Mouse (Mus musculus) heart, embryonic 15.5 days (tissue): Measurements from ENCODE around the gene Glg1. TPM values are rescaled to one million over a fixed set of nuclear protein-coding genes. Genes with fewer than 3 reads are reported as not detected.
A peak's percentile ranks its signal among the peaks of the same experiment; 100 is the strongest.
"Not testable (repeated sequence)": the region's sequence is repeated elsewhere in the genome, so short reads cannot be mapped to it uniquely, and the experiment has no call there.

Source experiments
- ATAC-seq: fragments of 200-750 bp; cut with Nextera tagmentation; replicated peaks from 2 replicates; pipeline ENCODE4 v1.8.0; 2017; ENCODE audit warnings: low read depth, moderate TSS enrichment; ENCODE audit not compliant: insufficient number of reproducible peaks, insufficient read depth, low FRiP score
- H3K27ac ChIP-seq: fragments of 300-500 bp; sonication (generic); 2 replicates; pipeline ENCODE4 v1.5.1; 2015; ENCODE audit warnings: mild to moderate bottlenecking, inconsistent platforms
- H3K27me3 ChIP-seq: fragments of 300-500 bp; sonication (generic); 2 replicates; pipeline ENCODE4 v1.6.1; 2015; ENCODE audit warnings: inconsistent platforms
- H3K36me3 ChIP-seq: fragments of 300-500 bp; sonication (generic); 2 replicates; pipeline ENCODE4 v1.6.1; 2015; ENCODE audit warnings: mild to moderate bottlenecking, inconsistent platforms
- H3K4me1 ChIP-seq: fragments of 300-500 bp; sonication (generic); replicated peaks from 2 replicates; pipeline ENCODE4 v1.6.1; 2015; ENCODE audit warnings: inconsistent platforms
- H3K4me2 ChIP-seq: fragments of 300-500 bp; sonication (generic); 2 replicates; pipeline ENCODE4 v1.6.1; 2015; ENCODE audit warnings: inconsistent platforms, mild to moderate bottlenecking, moderate library complexity
- H3K4me3 ChIP-seq: fragments of 300-500 bp; sonication (generic); 2 replicates; pipeline ENCODE4 v1.5.1; 2015; ENCODE audit warnings: mild to moderate bottlenecking, inconsistent platforms
- H3K9ac ChIP-seq: fragments of 300-500 bp; sonication (generic); 2 replicates; pipeline ENCODE4 v1.6.1; 2015; ENCODE audit warnings: mild to moderate bottlenecking, inconsistent platforms
- H3K9me3 ChIP-seq: fragments of 300-500 bp; sonication (generic); replicated peaks from 2 replicates; pipeline ENCODE4 v1.6.1; 2016; ENCODE audit warnings: inconsistent platforms
- WGBS: fragments of 180-500 bp; shearing (Covaris S2); methylation state at CpG from one replicate; pipeline ENCODE4 v1.1.7; 2015; ENCODE audit warnings: mixed read lengths; 5-methylcytosine and 5-hydroxymethylcytosine counted together
- polyA plus RNA-seq: library from polyadenylated mRNA; unstranded; fragments of >200 nt; fragmentation: Nextera tagmentation; extraction: Ambion mirVana; gene quantifications from 2 replicates; pipeline ENCODE4 v1.2.1, GENCODE M21; 2015

Gene Glg1
- polyA plus RNA-seq, 1 experiment from 2014 or later = 50.8 TPM

- no peak overlapping the region for H3K4me2 ChIP-seq
- H3K27me3 ChIP-seq = no peaks in the 10 kb centered on the region
- H3K9ac ChIP-seq = no peak overlapping the region
- no peak for ATAC-seq
- H3K4me1 ChIP-seq = peaks cover 8% of the 10 kb centered on the region; the same call in 1 of the 2 replicates
- H3K36me3 ChIP-seq = no peaks in the 10 kb centered on the region
- H3K9me3 ChIP-seq = no peaks in the 10 kb centered on the region
- H3K4me3 ChIP-seq = no peak overlapping the region
- H3K27ac ChIP-seq = no peak overlapping the region
These were observed 10.9 kb downstream of the Glg1 start for GRCm38 (mm10) chr8:111248136-111248535.

DNA sequence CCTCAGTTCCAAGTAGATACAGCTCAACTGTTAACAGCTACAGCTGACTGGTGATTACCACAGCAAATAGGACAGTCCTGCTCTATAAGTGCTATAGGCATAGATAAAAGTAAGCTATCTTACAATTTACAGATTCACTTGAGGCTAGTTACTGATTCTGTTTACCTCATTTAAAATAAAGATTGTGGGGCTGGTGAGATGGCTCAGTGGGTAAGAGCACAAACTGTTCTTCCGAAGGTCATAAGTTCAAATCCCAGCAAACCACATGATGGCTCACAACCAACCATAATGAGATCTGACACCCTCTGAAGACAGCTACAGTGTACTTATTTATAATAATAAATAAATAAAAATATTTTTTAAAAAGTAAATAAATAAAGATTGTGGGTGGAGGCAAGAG, 12.2 kb downstream of the Glg1 start:
- H3K9ac ChIP-seq, H3K27me3 ChIP-seq, H3K4me3 ChIP-seq, H3K9me3 ChIP-seq, H3K36me3 ChIP-seq, H3K4me2 ChIP-seq, ATAC-seq, H3K4me1 ChIP-seq, H3K27ac ChIP-seq: not testable (repeated sequence)
- WGBS = 95% methylated on average over 1 of the region's 1 CpGs

DNA sequence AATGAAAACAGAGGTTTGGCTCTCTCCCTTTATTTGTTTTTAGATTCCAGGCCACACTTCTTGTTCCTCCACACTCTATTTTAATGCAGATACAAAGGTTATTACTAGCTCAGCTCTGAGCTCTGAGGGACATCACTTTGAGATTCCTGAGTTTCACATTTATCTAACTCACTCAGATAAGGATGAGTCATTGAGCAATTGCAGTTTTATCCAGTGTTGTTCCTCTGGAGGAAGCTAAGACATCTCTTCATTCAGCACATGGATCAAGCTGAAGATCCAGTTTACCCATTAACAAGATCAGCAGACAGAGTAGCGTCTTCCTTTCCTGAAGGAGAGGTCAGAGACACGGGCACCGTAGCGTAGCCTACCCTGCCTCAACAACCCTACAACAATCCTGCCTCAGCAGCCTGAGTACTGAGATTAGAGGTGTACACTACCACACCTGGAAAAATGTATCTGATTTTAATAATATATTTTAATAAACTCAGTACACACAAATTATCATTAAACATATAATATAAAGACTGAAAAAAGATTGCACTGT, 12.7 kb downstream of the Glg1 start:
- Histone ChIP-seq H3K4me3 (no peak overlapping the region), H3K27ac (0 out of 2 replicates have a peak overlapping the region, but pooled peaks have one; percentile 12), H3K9me3 (no peaks in the 10 kb centered on the region), H3K4me2 (no peak overlapping the region), H3K4me1 (peaks cover 8% of the 10 kb centered on the region; the same call in 1 of the 2 replicates), H3K9ac (no peak overlapping the region), H3K36me3 (no peaks in the 10 kb centered on the region), H3K27me3 (no peaks in the 10 kb centered on the region)
- WGBS = 64% methylated on average over 4 of the region's 4 CpGs
- ATAC-seq = no peak

DNA sequence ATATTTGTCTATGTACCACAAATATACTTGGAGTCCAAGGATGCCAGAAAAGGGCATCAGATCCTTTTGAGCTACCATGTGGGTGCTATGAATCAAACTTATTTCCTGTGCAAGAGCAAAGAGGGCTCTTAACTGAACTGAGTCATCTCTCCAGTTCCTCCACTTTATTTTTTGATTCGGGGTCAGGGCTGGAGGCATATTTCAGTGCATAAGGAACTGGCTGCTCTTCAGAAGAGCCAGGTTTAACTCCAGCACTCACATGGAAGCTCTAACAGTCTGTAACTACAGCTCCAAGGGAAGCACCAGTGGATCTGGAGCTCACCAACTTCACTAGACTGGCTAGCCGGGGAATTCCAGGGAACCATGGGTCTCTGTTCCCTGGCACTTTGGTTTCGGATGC, 21.7 kb downstream of the Glg1 start:
- Histone ChIP-seq H3K27me3 (no peaks in the 10 kb centered on the region), H3K4me2 (no peak overlapping the region), H3K36me3 (no peaks in the 10 kb centered on the region), H3K27ac (no peak overlapping the region), H3K9me3 (no peaks in the 10 kb centered on the region), H3K4me1 (peaks cover 7% of the 10 kb centered on the region; the same call in 1 of the 2 replicates), H3K4me3 (no peak overlapping the region), H3K9ac (no peak overlapping the region)
- ATAC-seq = no peak
- WGBS = 71% methylated on average over 3 of the region's 3 CpGs

DNA sequence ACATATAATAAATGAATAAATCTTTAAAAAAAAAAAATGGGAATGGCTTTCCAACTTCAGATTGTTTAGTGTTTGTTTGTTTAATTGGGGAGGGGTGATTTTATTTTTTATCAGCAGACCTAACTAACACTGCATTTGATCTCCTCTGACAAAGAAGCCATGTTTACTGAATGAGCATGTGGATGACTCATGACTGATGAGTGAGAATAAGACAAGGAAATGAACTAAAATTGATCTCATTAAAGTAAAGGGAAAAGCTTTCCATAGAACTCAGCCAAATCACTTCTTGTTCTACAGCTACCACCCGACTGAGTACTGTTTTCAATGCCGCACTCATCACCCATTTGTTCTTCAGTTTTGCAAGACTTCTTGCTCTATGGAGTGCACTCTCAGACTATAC, 25.3 kb downstream of the Glg1 start:
- H3K4me3 ChIP-seq = no peak overlapping the region
- no peak overlapping the region for H3K27ac ChIP-seq
- H3K36me3 ChIP-seq = no peaks in the 10 kb centered on the region
- no peak overlapping the region for H3K9ac ChIP-seq
- no peaks in the 10 kb centered on the region for H3K9me3 ChIP-seq
- WGBS = 87% methylated on average over 2 of the region's 2 CpGs
- ATAC-seq = no peak
- H3K4me1 ChIP-seq = peaks cover 9% of the 10 kb centered on the region; the same call in 1 of the 2 replicates
- H3K27me3 ChIP-seq = no peaks in the 10 kb centered on the region
- no peak overlapping the region for H3K4me2 ChIP-seq

DNA sequence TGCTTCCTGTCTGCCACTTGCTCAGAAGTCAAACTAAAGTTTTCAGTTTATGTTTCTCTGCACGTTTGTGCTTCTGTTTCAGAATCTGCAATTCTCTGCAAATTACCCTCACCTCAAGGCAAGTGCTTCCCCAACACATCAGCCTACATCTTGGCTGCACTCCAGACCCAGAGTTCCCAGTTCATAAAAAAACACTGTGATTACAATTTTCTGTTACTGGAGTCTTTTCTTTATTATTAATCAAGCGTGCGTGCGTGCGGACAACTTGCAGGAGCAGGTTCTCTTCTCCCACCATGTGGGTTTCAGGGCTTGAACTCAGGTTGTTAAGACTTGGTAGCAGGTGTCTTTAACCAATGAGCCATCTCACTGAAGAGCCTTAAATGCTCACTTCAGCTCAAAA, 34.9 kb downstream of the Glg1 start:
- H3K4me1 ChIP-seq = 0 out of 2 replicates have a peak, but pooled peaks cover 1% of the 10 kb centered on the region
- no peaks in the 10 kb centered on the region for H3K36me3 ChIP-seq
- no peaks in the 10 kb centered on the region for H3K9me3 ChIP-seq
- 55% methylated on average over 5 of the region's 5 CpGs for WGBS
- no peak for ATAC-seq
- H3K4me3 ChIP-seq = no peak overlapping the region
- H3K4me2 ChIP-seq = no peak overlapping the region
- no peaks in the 10 kb centered on the region for H3K27me3 ChIP-seq
- no peak overlapping the region for H3K27ac ChIP-seq
- H3K9ac ChIP-seq = no peak overlapping the region

GRCm38 (mm10) chr8:111218107-111218506, 40.9 kb downstream of the Glg1 start:
- H3K9ac ChIP-seq = no peak overlapping the region
- H3K4me2 ChIP-seq = no peak overlapping the region
- no peak overlapping the region for H3K4me3 ChIP-seq
- no peak overlapping the region for H3K27ac ChIP-seq
- ATAC-seq = no peak
- no peaks in the 10 kb centered on the region for H3K27me3 ChIP-seq
- H3K4me1 ChIP-seq = peaks cover 2% of the 10 kb centered on the region; the same call in 1 of the 2 replicates
- no peaks in the 10 kb centered on the region for H3K36me3 ChIP-seq
- no peaks in the 10 kb centered on the region for H3K9me3 ChIP-seq
- WGBS = 46% methylated on average over 3 of the region's 3 CpGs

- no peaks in the 10 kb centered on the region for H3K36me3 ChIP-seq
- H3K4me3 ChIP-seq = no peak overlapping the region
- no peak overlapping the region for H3K9ac ChIP-seq
- ATAC-seq = no peak
- H3K27ac ChIP-seq = no peak overlapping the region
- peaks cover 2% of the 10 kb centered on the region; the same call in 1 of the 2 replicates for H3K4me1 ChIP-seq
- no peaks in the 10 kb centered on the region for H3K27me3 ChIP-seq
- 86% methylated on average over 5 of the region's 5 CpGs for WGBS
- no peaks in the 10 kb centered on the region for H3K9me3 ChIP-seq
- no peak overlapping the region for H3K4me2 ChIP-seq
These were observed 45.6 kb downstream of the Glg1 start for GRCm38 (mm10) chr8:111213406-111213805.

DNA sequence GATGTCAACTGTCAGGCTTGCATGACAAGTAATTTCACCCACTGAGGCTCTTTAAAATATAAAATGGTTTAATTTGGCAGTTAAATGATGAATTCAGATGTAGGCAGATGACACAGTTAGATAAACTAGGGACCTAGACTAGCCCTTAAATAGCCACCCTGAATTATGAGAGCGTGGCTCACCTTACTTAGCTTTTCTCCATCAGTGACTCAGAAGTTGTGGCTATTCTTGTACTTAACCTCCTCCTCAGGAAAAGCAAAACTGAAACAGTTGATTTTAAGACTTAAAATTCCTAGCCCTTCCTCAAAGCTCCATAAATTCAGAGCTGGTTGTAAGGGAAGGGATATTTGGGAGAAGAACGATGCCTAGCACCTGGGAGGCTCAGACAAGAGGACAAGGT, 47.8 kb downstream of the Glg1 start:
- no peaks in the 10 kb centered on the region for H3K27me3 ChIP-seq
- H3K4me3 ChIP-seq = no peak overlapping the region
- no peak for ATAC-seq
- no peak overlapping the region for H3K4me2 ChIP-seq
- no peaks in the 10 kb centered on the region for H3K36me3 ChIP-seq
- WGBS = 90% methylated on average over 2 of the region's 2 CpGs
- no peak overlapping the region for H3K9ac ChIP-seq
- H3K27ac ChIP-seq = no peak overlapping the region
- H3K9me3 ChIP-seq = no peaks in the 10 kb centered on the region
- no peaks in the 10 kb centered on the region for H3K4me1 ChIP-seq

- Histone ChIP-seq H3K9ac (no peak overlapping the region), H3K4me1 (no peaks in the 10 kb centered on the region), H3K4me3 (no peak overlapping the region), H3K36me3 (no peaks in the 10 kb centered on the region), H3K27me3 (no peaks in the 10 kb centered on the region), H3K27ac (no peak overlapping the region), H3K4me2 (no peak overlapping the region), H3K9me3 (no peaks in the 10 kb centered on the region)
- ATAC-seq = no peak
These were observed 49.1 kb downstream of the Glg1 start for GRCm38 (mm10) chr8:111209874-111210273.

- no peaks in the 10 kb centered on the region for H3K36me3 ChIP-seq
- H3K27me3 ChIP-seq = no peaks in the 10 kb centered on the region
- no peak overlapping the region for H3K4me2 ChIP-seq
- ATAC-seq = no peak
- no peaks in the 10 kb centered on the region for H3K4me1 ChIP-seq
- WGBS = 75% methylated on average over 6 of the region's 6 CpGs
- no peak overlapping the region for H3K27ac ChIP-seq
- H3K4me3 ChIP-seq = no peak overlapping the region
- no peak overlapping the region for H3K9ac ChIP-seq
- H3K9me3 ChIP-seq = no peaks in the 10 kb centered on the region
These were observed 52.7 kb downstream of the Glg1 start for GRCm38 (mm10) chr8:111206321-111206720.

DNA sequence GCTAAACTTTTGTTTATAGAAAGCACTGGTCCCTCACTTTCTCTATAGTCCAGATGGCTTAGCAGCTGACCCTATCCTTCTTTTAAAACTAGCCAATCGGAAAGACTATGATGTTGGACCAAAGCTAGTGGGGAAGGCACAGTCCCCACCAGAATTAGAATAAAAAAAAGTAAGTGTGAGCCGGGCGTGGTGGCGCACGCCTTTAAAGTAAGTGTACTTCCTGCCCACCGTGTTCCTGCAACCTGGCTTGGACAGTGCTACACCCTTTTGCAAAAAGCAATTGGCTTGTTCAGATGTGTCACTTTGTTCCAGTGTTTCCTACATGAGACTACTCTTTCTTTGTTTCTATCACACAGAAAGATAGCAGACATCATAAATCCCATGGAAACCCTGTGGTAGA, 54.0 kb downstream of the Glg1 start:
- Histone ChIP-seq H3K9ac (no peak overlapping the region), H3K4me2 (no peak overlapping the region), H3K27me3 (no peaks in the 10 kb centered on the region), H3K36me3 (no peaks in the 10 kb centered on the region), H3K27ac (no peak overlapping the region), H3K4me1 (no peaks in the 10 kb centered on the region), H3K9me3 (no peaks in the 10 kb centered on the region), H3K4me3 (no peak overlapping the region)
- ATAC-seq = no peak
- 82% methylated on average over 6 of the region's 6 CpGs for WGBS
